Mouse (Mus musculus): ENCODE data around the gene 2510009E07Rik.

- no peak for TF ChIP-seq CTCF (IDR thresholded peaks at IDR 0.05; ENCODE audit: extremely low read depth, insufficient read depth, low read length)
- no peak for TF ChIP-seq POLR2A (IDR thresholded peaks at IDR 0.05; ENCODE audit: extremely low read depth, insufficient read depth, low read length)
Measured at GRCm38 (mm10) chr16:21651161-21651560, 43.3 kb downstream of the 2510009E07Rik start.

Measured in cortical plate, adult 2 months (tissue).